Mouse (Mus musculus) liver, embryonic 12.5 days (tissue): Measurements from ENCODE around the gene Efna5. TPM values are rescaled to one million over a fixed set of nuclear protein-coding genes. Genes with fewer than 3 reads are reported as not detected.

Experiments
- ATAC-seq: fragments of 200-750 bp; cut with Nextera tagmentation; 2 replicates; pipeline ENCODE4 v1.8.0; 2017; ENCODE audit warnings: moderate number of reproducible peaks, mild to moderate bottlenecking, moderate library complexity
- H3K27ac ChIP-seq: fragments of 300-500 bp; sonication (generic); 2 replicates; pipeline ENCODE4 v1.5.1; 2016; ENCODE audit warnings: mild to moderate bottlenecking
- H3K27me3 ChIP-seq: fragments of 300-500 bp; sonication (generic); replicated peaks from 2 replicates; pipeline ENCODE4 v1.6.1; 2016; ENCODE audit warnings: mild to moderate bottlenecking, moderate library complexity
- H3K36me3 ChIP-seq: fragments of 300-500 bp; sonication (generic); 2 replicates; pipeline ENCODE4 v1.6.1; 2016; ENCODE audit warnings: mild to moderate bottlenecking, moderate library complexity
- H3K4me1 ChIP-seq: fragments of 300-500 bp; sonication (generic); 2 replicates; pipeline ENCODE4 v1.6.1; 2016
- H3K4me2 ChIP-seq: fragments of 300-500 bp; sonication (generic); 2 replicates; pipeline ENCODE4 v1.6.1; 2016; ENCODE audit warnings: mild to moderate bottlenecking, moderate library complexity
- H3K4me3 ChIP-seq: fragments of 300-500 bp; sonication (generic); 2 replicates; pipeline ENCODE4 v1.5.1; 2016; ENCODE audit warnings: mild to moderate bottlenecking, moderate library complexity
- H3K9ac ChIP-seq: fragments of 300-500 bp; sonication (generic); 2 replicates; pipeline ENCODE4 v1.6.1; 2016; ENCODE audit warnings: mild to moderate bottlenecking, moderate library complexity
- H3K9me3 ChIP-seq: fragments of 300-500 bp; sonication (generic); replicated peaks from 2 replicates; pipeline ENCODE4 v1.6.1; 2016; ENCODE audit warnings: mild to moderate bottlenecking, moderate library complexity
- WGBS: fragments of 180-500 bp; shearing (Covaris S2); methylation state at CpG from one replicate; pipeline ENCODE4 v1.1.7; 2016; ENCODE audit not compliant: insufficient replicate concordance; 5-methylcytosine and 5-hydroxymethylcytosine counted together
- polyA plus RNA-seq: library from polyadenylated mRNA; unstranded; fragments of >200 nt; fragmentation: Nextera tagmentation; extraction: Ambion mirVana; gene quantifications from 2 replicates; pipeline ENCODE4 v1.2.1, GENCODE M21; 2016

Gene Efna5
- polyA plus RNA-seq, 1 experiment from 2014 or later: 4.4 TPM

- no peak for ATAC-seq
- H3K9me3 ChIP-seq: no peaks in the 10 kb centered on the region
- WGBS: 45% methylated on average over 1 of the region's 1 CpGs
- H3K4me1 ChIP-seq: no peaks in the 10 kb centered on the region
- no peak overlapping the region for H3K9ac ChIP-seq
- H3K36me3 ChIP-seq: no peaks in the 10 kb centered on the region
- no peak overlapping the region for H3K4me3 ChIP-seq
- H3K27ac ChIP-seq: no peak overlapping the region
- H3K4me2 ChIP-seq: no peak overlapping the region
- no peaks in the 10 kb centered on the region for H3K27me3 ChIP-seq
Measured at GRCm38 (mm10) chr17:62570101-62570500, 311.0 kb downstream of the Efna5 start.

- Histone ChIP-seq H3K9ac (no peak overlapping the region), H3K27me3 (no peaks in the 10 kb centered on the region), H3K4me3 (no peak overlapping the region), H3K27ac (no peak overlapping the region), H3K36me3 (no peaks in the 10 kb centered on the region), H3K4me1 (no peaks in the 10 kb centered on the region), H3K4me2 (no peak overlapping the region), H3K9me3 (no peaks in the 10 kb centered on the region)
- 64% methylated on average over 4 of the region's 4 CpGs for WGBS
- ATAC-seq: no peak
Measured at GRCm38 (mm10) chr17:62568019-62568418, 313.1 kb downstream of the Efna5 start.

- no peaks in the 10 kb centered on the region for H3K4me1 ChIP-seq
- no peaks in the 10 kb centered on the region for H3K9me3 ChIP-seq
- 60% methylated on average over 1 of the region's 1 CpGs for WGBS
- no peak overlapping the region for H3K4me2 ChIP-seq
- H3K4me3 ChIP-seq: no peak overlapping the region
- no peaks in the 10 kb centered on the region for H3K36me3 ChIP-seq
- H3K27me3 ChIP-seq: no peaks in the 10 kb centered on the region
- H3K27ac ChIP-seq: no peak overlapping the region
- no peak for ATAC-seq
- no peak overlapping the region for H3K9ac ChIP-seq
Measured at GRCm38 (mm10) chr17:62565632-62566031, 315.5 kb downstream of the Efna5 start.

- H3K27ac ChIP-seq: no peak overlapping the region
- ATAC-seq: no peak
- H3K4me2 ChIP-seq: no peak overlapping the region
- no peaks in the 10 kb centered on the region for H3K27me3 ChIP-seq
- 70% methylated on average over 7 of the region's 7 CpGs for WGBS
- H3K9ac ChIP-seq: no peak overlapping the region
- no peak overlapping the region for H3K4me3 ChIP-seq
- no peaks in the 10 kb centered on the region for H3K9me3 ChIP-seq
- H3K36me3 ChIP-seq: no peaks in the 10 kb centered on the region
- H3K4me1 ChIP-seq: no peaks in the 10 kb centered on the region
Measured at GRCm38 (mm10) chr17:62562439-62562838, 318.7 kb downstream of the Efna5 start.

GRCm38 (mm10) chr17:62557215-62557614, 323.9 kb downstream of the Efna5 start:
- no peak overlapping the region for H3K9ac ChIP-seq

More at GRCm38 (mm10) chr17:62557215-62557614, 323.9 kb downstream of the Efna5 start:
- no peaks in the 10 kb centered on the region for H3K4me1 ChIP-seq
- no peak overlapping the region for H3K4me3 ChIP-seq
- H3K36me3 ChIP-seq: no peaks in the 10 kb centered on the region
- no peaks in the 10 kb centered on the region for H3K27me3 ChIP-seq
- no peak for ATAC-seq
- no peaks in the 10 kb centered on the region for H3K9me3 ChIP-seq
- WGBS: 76% methylated on average over 6 of the region's 6 CpGs
- no peak overlapping the region for H3K27ac ChIP-seq
- H3K4me2 ChIP-seq: no peak overlapping the region
